Mouse (Mus musculus) forebrain, embryonic 13.5 days (tissue): ENCODE data around the gene Tmem186. TPM values are rescaled to one million over a fixed set of nuclear protein-coding genes. Genes with fewer than 3 reads are reported as not detected.

Experiments used
- ATAC-seq: fragments of 200-750 bp; cut with Nextera tagmentation; 2 replicates; pipeline ENCODE4 v1.8.0; 2017
- H3K27ac ChIP-seq: fragments of 300-500 bp; sonication (generic); 2 replicates; pipeline ENCODE4 v1.5.1; 2015; ENCODE audit warnings: inconsistent platforms, mild to moderate bottlenecking, moderate library complexity
- H3K27me3 ChIP-seq: fragments of 300-500 bp; sonication (generic); 2 replicates; pipeline ENCODE4 v1.6.1; 2015; ENCODE audit warnings: mild to moderate bottlenecking, inconsistent platforms
- H3K36me3 ChIP-seq: fragments of 300-500 bp; sonication (generic); 2 replicates; pipeline ENCODE4 v1.6.1; 2015; ENCODE audit warnings: mild to moderate bottlenecking, inconsistent platforms; ENCODE audit not compliant: poor library complexity, severe bottlenecking
- H3K4me1 ChIP-seq: fragments of 300-500 bp; sonication (generic); 2 replicates; pipeline ENCODE4 v1.6.1; 2015; ENCODE audit warnings: inconsistent platforms
- H3K4me2 ChIP-seq: fragments of 300-500 bp; sonication (generic); 2 replicates; pipeline ENCODE4 v1.6.1; 2015; ENCODE audit warnings: inconsistent platforms, mild to moderate bottlenecking, moderate library complexity
- H3K4me3 ChIP-seq: fragments of 300-500 bp; sonication (generic); 2 replicates; pipeline ENCODE4 v1.5.1; 2015; ENCODE audit warnings: mild to moderate bottlenecking, inconsistent platforms
- H3K9ac ChIP-seq: fragments of 300-500 bp; sonication (generic); 2 replicates; pipeline ENCODE4 v1.6.1; 2015; ENCODE audit warnings: mild to moderate bottlenecking, inconsistent platforms
- H3K9me3 ChIP-seq: fragments of 300-500 bp; sonication (generic); replicated peaks from 2 replicates; pipeline ENCODE4 v1.6.1; 2016; ENCODE audit warnings: inconsistent platforms
- WGBS: fragments of 180-500 bp; shearing (Covaris S2); methylation state at CpG from one replicate; pipeline ENCODE4 v1.1.7; 2015; 5-methylcytosine and 5-hydroxymethylcytosine counted together
- polyA plus RNA-seq: library from polyadenylated mRNA; unstranded; fragments of >200 nt; fragmentation: Nextera tagmentation; extraction: Ambion mirVana; gene quantifications from 2 replicates; pipeline ENCODE4 v1.2.1, GENCODE M21; 2015

Gene Tmem186
- polyA plus RNA-seq, 1 experiment from 2014 or later, result 22.9 TPM

DNA sequence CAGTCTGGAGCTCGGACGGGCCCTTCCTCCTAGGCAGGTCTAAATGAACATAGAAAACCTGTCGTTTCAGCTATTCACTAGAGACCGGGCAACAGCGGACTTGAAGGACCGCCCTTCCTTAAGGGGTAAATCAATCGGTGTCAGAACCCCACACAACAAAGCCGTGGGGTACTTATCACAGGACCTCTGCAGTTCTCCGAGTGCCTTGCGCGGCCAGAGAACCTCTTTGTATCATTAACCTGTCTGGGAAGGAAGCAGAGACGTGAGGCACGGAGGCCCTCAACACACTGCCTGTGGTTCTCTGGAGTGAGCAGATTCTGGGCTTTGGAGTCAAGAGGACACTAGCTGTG is 670 bp downstream of the Tmem186 start:
- Histone ChIP-seq H3K4me3 (peak overlapping the region; percentile 62), H3K36me3 (peaks cover 35% of the 10 kb centered on the region), H3K4me1 (peaks cover 28% of the 10 kb centered on the region), H3K4me2 (peak overlapping the region; percentile 94), H3K27me3 (no peaks in the 10 kb centered on the region), H3K9me3 (no peaks in the 10 kb centered on the region), H3K9ac (peak overlapping the region; percentile 84), H3K27ac (peak overlapping the region; percentile 70)
- no peak; the same call in none of the 2 replicates for ATAC-seq
- WGBS, result under 1% methylated on average over 13 of the region's 13 CpGs

DNA sequence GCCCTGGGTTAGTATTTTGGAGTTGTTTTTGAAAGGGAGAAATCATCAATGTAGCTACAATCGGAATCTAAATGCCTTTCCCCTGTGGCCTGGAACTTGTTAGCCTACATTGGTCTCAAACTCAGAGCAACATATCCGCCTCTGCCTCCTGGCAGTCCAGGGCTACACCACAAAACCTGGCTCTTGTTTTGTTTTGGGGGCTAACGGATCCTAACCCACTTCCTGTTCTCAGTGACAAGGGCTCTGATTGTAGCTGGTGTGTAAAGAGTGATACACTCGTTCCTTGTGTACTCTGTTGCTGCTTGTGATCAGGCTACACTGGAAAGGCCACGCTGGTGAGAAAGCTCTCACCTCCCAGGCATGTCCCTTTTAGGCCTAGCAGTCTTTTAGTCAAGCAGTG is 6.1 kb downstream of the Tmem186 start:
- ATAC-seq, result no peak
- no peak overlapping the region for H3K9ac ChIP-seq
- 88% methylated on average over 5 of the region's 5 CpGs for WGBS
- no peak overlapping the region for H3K27ac ChIP-seq
- no peak overlapping the region for H3K4me3 ChIP-seq
- peaks cover 10% of the 10 kb centered on the region for H3K4me1 ChIP-seq
- peaks cover 38% of the 10 kb centered on the region for H3K36me3 ChIP-seq
- no peak overlapping the region for H3K4me2 ChIP-seq
- H3K9me3 ChIP-seq, result no peaks in the 10 kb centered on the region
- no peaks in the 10 kb centered on the region for H3K27me3 ChIP-seq

DNA sequence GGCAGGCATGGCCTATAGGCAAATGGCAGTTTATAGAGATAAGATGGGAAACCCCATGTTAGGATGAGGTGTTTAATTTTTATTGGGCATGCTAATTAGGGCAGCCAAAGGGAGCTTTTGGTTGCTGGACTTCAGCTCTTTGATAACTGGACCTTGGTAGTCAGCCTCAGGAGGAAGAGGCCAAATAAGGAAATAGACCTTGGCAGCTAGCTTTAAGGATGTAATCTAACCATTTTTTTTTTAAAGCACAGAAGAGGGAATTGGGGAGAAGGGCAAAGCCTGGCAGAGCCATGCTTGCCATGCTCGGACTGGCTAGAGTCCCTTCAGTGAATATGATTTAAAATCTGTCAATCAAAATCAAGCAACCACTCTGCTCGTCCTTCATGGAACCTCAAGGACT is 7.1 kb downstream of the Tmem186 start:
- WGBS, result 85% methylated on average over 2 of the region's 2 CpGs

DNA sequence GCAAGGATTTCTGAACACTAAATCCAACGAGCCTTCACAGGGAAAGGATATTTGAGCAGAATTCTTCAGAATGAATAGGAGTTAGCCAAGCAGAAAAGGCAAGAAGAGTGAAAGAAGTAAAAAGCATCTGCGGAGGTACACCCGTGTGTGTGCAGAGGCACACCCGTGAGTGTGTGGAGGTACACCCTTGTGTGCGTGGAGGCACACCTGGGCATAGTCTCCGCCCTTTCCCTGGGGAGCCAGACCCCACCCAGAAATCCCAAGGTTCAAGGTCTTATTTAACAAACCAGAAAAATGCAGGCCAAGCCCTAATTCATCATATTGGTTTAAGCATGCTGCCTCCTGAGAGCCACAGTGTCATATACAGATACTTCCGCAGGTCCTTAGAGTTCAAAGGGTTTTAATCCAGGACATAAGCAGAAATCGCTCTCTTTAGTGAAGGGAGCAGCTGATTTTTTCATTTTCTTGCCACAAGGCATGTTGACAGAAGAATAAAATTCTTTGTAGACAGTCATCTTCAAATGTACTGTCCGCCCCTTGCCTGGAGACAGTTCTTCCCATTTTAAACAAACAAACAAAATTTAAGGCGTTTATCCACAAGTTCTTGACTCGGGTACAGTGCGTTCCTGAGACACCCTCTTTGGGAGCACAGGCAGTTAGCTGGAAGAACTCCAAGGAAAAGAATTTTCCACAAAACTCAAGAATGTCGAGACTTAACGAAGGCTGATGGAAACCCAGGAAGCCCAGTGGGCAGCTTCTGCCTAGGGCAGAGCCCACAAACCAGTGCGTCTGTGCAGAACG is 17.0 kb downstream of the Tmem186 start:
- 80% methylated on average over 16 of the region's 16 CpGs for WGBS
- H3K36me3 ChIP-seq, result peaks cover 8% of the 10 kb centered on the region; the same call in 1 of the 2 replicates

More for the DNA sequence above, 7.1 kb downstream of the Tmem186 start:
- Histone ChIP-seq H3K4me2 (no peak overlapping the region), H3K9ac (no peak overlapping the region), H3K9me3 (no peaks in the 10 kb centered on the region), H3K27me3 (no peaks in the 10 kb centered on the region), H3K4me1 (no peaks in the 10 kb centered on the region), H3K27ac (no peak overlapping the region), H3K36me3 (peaks cover 32% of the 10 kb centered on the region), H3K4me3 (no peak overlapping the region)
- ATAC-seq, result no peak

DNA sequence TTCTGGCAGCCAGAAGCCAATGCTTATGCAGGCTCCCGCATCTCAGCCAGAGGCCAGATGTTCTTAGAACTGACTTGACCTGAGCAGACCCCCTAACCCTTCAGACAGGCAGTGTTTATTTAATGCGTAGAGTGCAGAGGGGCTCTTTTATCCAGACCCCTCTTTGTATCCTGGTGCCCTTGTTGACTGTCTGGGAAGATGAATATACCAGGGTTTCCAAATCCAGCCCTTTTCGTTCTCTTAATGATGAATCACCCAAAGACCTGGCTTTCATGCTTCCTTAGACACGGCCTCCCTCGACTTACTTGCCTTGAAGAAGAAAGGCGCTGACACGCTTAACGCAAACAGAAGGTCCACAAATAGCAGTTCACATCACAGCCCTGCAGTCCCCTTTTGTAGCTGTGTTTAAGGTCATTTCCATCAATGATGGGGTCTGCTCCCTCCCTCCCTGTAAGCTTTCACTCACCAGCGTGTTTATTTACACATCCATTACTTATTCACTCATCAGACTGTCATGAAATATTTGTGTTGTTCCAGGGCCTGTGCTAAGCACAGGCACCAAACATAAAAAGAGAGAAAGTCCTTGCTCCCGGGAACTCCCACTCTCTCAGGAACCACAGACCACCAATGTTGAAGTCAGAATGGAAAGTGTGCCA is 17.7 kb downstream of the Tmem186 start:
- no peak overlapping the region for H3K4me3 ChIP-seq
- no peak overlapping the region for H3K9ac ChIP-seq
- peaks cover 8% of the 10 kb centered on the region; the same call in 1 of the 2 replicates for H3K36me3 ChIP-seq
- WGBS, result 48% methylated on average over 10 of the region's 10 CpGs
- H3K27me3 ChIP-seq, result no peaks in the 10 kb centered on the region
- H3K9me3 ChIP-seq, result no peaks in the 10 kb centered on the region
- H3K4me1 ChIP-seq, result no peaks in the 10 kb centered on the region
- H3K4me2 ChIP-seq, result no peak overlapping the region
- no peak for ATAC-seq
- no peak overlapping the region for H3K27ac ChIP-seq

More for the DNA sequence above, 17.0 kb downstream of the Tmem186 start:
- no peak overlapping the region for H3K4me3 ChIP-seq
- H3K27ac ChIP-seq, result no peak overlapping the region
- no peak overlapping the region for H3K4me2 ChIP-seq
- H3K9me3 ChIP-seq, result no peaks in the 10 kb centered on the region
- ATAC-seq, result no peak
- H3K4me1 ChIP-seq, result no peaks in the 10 kb centered on the region
- no peak overlapping the region for H3K9ac ChIP-seq
- H3K27me3 ChIP-seq, result no peaks in the 10 kb centered on the region

DNA sequence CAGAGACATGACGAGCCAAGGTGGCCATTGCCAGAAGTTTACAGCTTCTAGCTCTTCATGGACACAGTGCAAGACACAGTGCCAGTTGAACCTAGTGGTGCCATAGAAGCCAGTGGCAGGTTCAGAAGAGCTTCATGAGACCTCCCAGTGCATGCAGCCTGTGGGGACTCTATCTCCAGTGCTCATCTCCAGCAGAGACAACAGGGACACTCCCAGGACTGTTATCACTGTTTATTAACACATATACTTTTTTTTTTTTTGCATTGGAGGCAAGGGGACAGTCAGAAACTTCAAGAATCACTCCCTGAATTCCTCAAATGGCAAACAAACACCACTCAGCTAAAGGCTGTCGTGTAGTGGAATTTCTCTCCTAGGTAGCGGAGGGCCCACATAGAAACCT is 24.1 kb downstream of the Tmem186 start:
- Histone ChIP-seq H3K4me1 (no peaks in the 10 kb centered on the region), H3K4me3 (no peak overlapping the region), H3K36me3 (0 out of 2 replicates have a peak, but pooled peaks cover 12% of the 10 kb centered on the region), H3K4me2 (no peak overlapping the region), H3K9me3 (no peaks in the 10 kb centered on the region), H3K9ac (no peak overlapping the region), H3K27me3 (no peaks in the 10 kb centered on the region), H3K27ac (no peak overlapping the region)
- no peak for ATAC-seq
- WGBS, result 91% methylated on average over 3 of the region's 3 CpGs

DNA sequence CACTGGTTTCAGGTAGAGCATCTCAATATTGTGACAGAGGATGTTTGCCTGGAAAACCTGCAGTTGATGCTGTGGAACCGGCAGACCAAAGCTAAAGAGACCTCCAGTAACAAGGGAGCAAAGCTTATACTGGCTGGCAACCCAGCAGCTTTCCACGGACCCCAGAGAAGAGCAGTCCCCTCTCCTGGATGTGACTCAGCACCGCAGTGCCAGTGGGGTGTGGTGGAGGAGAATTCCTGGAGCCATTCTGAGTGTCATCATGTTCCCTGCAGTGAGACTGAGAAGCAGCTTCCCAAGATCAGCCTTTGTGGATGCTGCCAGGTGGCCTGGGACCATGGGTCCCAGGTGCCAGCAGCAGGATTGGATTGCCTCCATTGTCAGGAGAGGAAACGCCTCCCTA is 24.5 kb downstream of the Tmem186 start:
- no peak overlapping the region for H3K4me2 ChIP-seq
- H3K27ac ChIP-seq, result no peak overlapping the region
- H3K27me3 ChIP-seq, result no peaks in the 10 kb centered on the region
- H3K36me3 ChIP-seq, result peaks cover 12% of the 10 kb centered on the region; the same call in 1 of the 2 replicates
- ATAC-seq, result no peak
- WGBS, result 84% methylated on average over 4 of the region's 4 CpGs
- H3K9ac ChIP-seq, result no peak overlapping the region
- no peaks in the 10 kb centered on the region for H3K9me3 ChIP-seq
- H3K4me3 ChIP-seq, result no peak overlapping the region
- H3K4me1 ChIP-seq, result no peaks in the 10 kb centered on the region

DNA sequence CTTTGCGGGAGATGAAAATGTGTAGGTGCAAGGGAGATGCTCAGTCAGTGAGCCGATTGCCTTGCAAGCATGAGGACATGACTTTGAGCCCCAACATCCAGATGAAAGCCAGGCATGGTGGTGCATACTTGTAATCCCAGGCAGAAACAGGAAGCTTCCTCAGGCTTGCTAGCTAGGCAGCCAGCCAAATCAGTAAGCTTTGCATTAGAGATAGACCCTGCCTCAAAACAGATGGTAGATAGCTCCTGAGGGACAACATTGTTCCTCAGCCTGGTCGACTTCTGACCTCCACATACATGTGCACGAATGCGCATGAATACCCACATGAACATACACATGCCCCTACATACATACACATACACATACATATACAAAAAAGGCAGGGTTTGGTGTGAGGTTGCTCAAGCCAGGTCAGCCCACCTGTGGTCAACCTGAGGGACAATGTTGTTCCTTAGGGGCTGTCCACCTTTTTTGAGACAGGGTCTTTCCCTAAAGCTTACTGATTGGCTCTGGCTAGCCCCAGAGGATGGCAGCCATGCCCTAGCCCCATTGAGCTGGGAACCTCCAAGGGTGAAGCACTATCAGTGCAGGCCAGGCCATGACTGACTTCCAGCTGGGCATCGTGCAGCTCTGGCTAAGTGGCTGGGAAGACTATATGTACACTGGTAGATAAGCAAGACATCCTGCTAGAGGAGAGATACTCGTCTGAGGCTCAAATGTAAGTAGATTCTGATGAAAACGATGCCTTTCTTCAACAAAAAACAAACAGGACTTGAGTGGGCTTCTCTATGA is 25.1 kb downstream of the Tmem186 start:
- Histone ChIP-seq H3K4me3 (no peak overlapping the region), H3K9ac (no peak overlapping the region), H3K27ac (no peak overlapping the region), H3K9me3 (no peaks in the 10 kb centered on the region), H3K36me3 (peaks cover 12% of the 10 kb centered on the region; the same call in 1 of the 2 replicates), H3K4me2 (no peak overlapping the region), H3K4me1 (no peaks in the 10 kb centered on the region), H3K27me3 (no peaks in the 10 kb centered on the region)
- ATAC-seq, result no peak
- WGBS, result 88% methylated on average over 8 of the region's 8 CpGs

DNA sequence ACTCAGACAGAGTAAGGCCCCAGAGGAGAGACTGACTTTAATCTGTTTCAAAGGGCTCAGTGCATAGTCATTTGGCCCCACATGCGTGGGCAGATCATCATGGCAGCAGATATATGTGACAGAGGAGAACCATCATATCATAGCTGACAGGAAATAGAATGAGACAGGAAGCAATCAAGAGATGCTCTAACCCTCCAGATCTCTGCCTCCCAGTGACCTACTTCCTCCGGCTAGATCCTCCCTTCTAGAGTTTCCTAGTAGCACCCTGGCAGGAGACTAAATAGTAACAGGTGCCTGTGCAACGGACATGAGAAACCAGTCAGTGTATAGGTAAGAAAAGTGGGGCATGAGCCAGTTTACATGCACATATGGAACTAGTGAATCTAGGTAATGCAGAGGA is 27.1 kb downstream of the Tmem186 start:
- whole genome bisulfite sequencing, result 86% methylated on average over 3 of the region's 3 CpGs
- H3K9ac ChIP-seq, result no peak overlapping the region
- ATAC-seq, result no peak
- no peaks in the 10 kb centered on the region for H3K9me3 ChIP-seq
- no peak overlapping the region for H3K27ac ChIP-seq
- peaks cover 12% of the 10 kb centered on the region; the same call in 1 of the 2 replicates for H3K36me3 ChIP-seq
- no peak overlapping the region for H3K4me3 ChIP-seq
- H3K4me1 ChIP-seq, result no peaks in the 10 kb centered on the region
- no peaks in the 10 kb centered on the region for H3K27me3 ChIP-seq
- no peak overlapping the region for H3K4me2 ChIP-seq

DNA sequence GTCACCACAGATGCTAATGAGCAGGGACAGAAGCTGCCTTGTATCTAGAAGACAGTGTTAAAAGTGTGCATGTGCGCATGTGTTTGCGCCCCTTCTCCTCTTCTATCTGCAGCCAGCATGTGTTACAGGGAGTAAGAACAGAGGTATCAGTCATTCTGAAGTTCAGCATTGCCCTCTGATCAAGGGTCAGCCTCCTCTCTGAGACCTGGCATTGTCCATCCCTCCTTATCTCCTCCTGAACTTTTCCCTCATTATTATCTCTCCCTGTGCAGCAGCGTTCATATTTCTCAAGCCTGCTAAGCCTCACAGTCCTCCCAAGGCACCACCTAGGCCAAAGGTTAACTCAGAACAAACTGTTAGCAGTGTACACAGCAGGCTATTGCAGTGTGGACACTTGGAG is 33.7 kb downstream of the Tmem186 start:
- peaks cover under 1% of the 10 kb centered on the region; the same call in 1 of the 2 replicates for H3K36me3 ChIP-seq
- H3K27me3 ChIP-seq, result no peaks in the 10 kb centered on the region
- H3K9me3 ChIP-seq, result no peaks in the 10 kb centered on the region
- no peak for ATAC-seq
- H3K27ac ChIP-seq, result no peak overlapping the region
- no peak overlapping the region for H3K4me3 ChIP-seq
- no peak overlapping the region for H3K9ac ChIP-seq
- WGBS, result 96% methylated on average over 3 of the region's 3 CpGs
- no peak overlapping the region for H3K4me2 ChIP-seq
- H3K4me1 ChIP-seq, result no peaks in the 10 kb centered on the region

DNA sequence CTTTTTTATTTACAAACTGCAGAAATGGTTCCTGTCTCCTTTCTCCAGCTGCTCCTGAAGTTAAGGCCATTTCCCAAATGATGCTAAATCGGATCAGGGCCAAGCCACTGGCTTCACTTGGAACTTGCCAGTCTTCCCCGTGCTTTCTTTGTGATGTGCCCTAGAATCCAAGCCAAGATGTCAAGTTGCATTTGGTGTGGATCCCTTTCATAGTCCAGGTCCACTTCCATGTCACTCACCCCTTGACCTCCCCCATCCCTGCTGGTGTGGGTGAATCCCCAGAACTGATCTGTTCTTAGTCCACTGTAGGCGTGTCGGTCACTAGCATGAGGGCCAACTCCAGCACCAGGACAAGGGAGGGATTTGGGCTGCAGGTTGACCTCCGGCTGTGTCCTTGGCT is 40.0 kb downstream of the Tmem186 start:
- Histone ChIP-seq H3K27me3 (peaks cover 3% of the 10 kb centered on the region; the same call in 1 of the 2 replicates), H3K9me3 (no peaks in the 10 kb centered on the region), H3K36me3 (no peaks in the 10 kb centered on the region), H3K4me3 (no peak overlapping the region), H3K4me1 (no peaks in the 10 kb centered on the region), H3K4me2 (no peak overlapping the region), H3K27ac (no peak overlapping the region), H3K9ac (no peak overlapping the region)
- ATAC-seq, result no peak
- 88% methylated on average over 5 of the region's 5 CpGs for WGBS

DNA sequence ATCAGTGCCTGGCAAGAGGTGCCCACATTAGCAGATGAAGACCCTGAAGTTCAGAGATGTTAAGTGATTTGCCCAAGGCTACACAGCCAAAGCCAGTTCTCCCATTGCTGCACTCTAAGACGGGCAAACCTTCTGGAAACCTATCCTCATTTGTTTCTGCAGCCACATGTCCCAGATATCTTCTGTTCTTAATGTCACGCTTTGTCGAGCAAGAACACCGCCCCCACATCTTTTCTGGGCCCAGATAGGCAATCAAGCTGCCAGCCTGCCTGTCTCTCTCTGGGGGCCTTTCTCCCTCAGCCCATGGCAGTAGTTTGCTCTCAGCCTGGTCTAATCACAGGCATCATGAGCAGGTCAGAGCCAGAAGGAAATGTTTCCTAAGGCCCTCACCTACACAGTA is 41.2 kb downstream of the Tmem186 start:
- Histone ChIP-seq H3K27ac (no peak overlapping the region), H3K4me3 (no peak overlapping the region), H3K27me3 (peaks cover 3% of the 10 kb centered on the region; the same call in 1 of the 2 replicates), H3K9ac (no peak overlapping the region), H3K9me3 (no peaks in the 10 kb centered on the region), H3K4me1 (no peaks in the 10 kb centered on the region), H3K4me2 (no peak overlapping the region), H3K36me3 (no peaks in the 10 kb centered on the region)
- 70% methylated on average over 4 of the region's 4 CpGs for WGBS
- no peak for ATAC-seq
